Mouse (Mus musculus): ENCODE measurements around the gene Wdpcp. TPM values are rescaled to one million over a fixed set of nuclear protein-coding genes. Genes with fewer than 3 reads are reported as not detected.

Gene Wdpcp
- total RNA-seq, 2 experiments from 2014 or later = 13.9 TPM

DNA sequence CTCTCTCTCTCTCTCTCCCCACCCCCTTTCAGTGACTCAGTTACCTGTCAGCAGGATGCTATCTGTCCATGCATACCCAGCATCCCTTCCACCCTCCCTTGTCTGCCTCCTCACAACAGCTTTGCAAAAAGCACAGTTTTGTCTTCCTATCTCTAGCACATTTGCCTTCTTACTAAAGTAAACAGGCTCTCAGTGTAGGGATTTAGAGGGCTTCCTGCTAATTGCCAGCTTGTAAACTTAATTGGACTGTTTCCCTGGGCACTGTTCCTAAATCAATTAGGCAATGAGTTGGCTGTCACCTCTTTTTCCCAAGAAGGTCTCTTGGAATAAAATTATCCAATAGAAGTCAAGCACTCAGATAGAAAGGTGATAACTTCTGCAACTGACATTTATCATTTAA is 141.5 kb downstream of the Wdpcp start:
- intact Hi-C loops (cut with DNase I) = no loop called here
- DNase-seq (ENCODE audit: low spot score in 2 of 2) = peak in 1 of 2 experiments; percentile 5

DNA sequence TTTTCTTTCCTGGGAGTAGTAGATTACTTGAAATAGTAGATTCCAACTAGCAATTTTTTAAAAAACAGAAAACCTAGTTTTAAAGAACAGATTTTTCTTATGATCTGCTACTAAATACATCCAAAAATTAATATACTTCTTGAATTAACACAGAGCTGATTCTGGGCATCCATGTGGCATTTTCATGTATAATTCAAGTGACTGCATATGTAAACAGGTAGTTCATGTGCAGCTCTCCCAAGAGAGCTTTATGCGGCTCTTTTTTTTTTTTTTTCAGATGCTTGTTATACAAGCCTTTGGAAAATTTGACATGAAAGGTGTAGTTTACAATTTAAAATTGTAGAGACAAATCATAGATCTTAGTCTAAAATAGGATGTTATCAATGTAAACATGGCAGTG is 142.0 kb downstream of the Wdpcp start:
- intact Hi-C loops (cut with DNase I) = no loop called here

GRCm38 (mm10) chr11:21726329-21726728 is 154.3 kb downstream of the Wdpcp start:
- DNase-seq (ENCODE audit: low spot score in 2 of 2) = no peak
- intact Hi-C loops (cut with DNase I) = no loop called here

More for the DNA sequence above, 142.0 kb downstream of the Wdpcp start:
- no peak for DNase-seq (ENCODE audit: low spot score in 2 of 2)

DNA sequence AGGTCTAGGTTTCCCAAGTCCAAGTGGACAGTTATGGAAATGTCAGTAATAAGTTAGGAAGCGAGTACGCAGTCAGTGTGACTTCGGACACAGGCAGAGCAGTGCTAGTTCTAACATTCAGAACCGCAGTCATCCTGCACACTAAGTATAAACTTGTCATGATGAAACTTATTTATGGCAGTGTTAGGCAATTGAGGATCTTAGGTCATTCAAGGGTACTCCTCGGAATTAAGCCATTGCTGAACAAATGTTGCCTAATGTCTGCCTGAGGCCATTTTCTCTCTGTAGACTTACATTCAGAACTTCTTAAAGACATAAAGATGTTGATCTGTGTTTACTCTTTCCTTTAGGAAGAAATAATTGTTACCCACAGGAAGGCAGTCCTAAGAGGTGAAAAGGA is 157.0 kb downstream of the Wdpcp start:
- intact Hi-C loops (cut with DNase I) = no loop called here
- no peak for DNase-seq (ENCODE audit: low spot score in 2 of 2)

DNA sequence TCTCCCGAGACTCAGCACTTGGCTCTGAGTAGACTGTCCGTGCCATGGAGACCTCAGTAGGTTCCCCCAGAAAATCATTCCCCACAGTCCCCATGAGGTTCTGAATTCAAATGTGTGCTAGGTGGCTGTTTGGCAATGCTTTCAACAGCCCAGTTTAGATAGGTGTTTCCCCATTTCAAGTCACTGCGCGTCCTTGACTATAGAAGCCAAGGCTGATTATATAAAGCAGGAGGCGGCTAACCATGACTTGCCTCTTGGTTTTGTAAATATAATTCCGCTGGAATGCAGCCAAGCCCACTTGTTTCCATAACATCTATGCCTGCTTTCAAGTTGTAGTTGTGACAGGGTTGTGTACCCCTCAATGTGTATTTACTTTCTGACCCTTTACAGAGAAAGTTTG is 157.9 kb downstream of the Wdpcp start:
- no peak for DNase-seq (ENCODE audit: low spot score in 2 of 2)
- intact Hi-C loops (cut with DNase I) = no loop called here

GRCm38 (mm10) chr11:21735272-21735671 is 163.2 kb downstream of the Wdpcp start:
- DNase-seq (ENCODE audit: low spot score in 2 of 2) = no peak
- intact Hi-C loops (cut with DNase I) = no loop called here

DNA sequence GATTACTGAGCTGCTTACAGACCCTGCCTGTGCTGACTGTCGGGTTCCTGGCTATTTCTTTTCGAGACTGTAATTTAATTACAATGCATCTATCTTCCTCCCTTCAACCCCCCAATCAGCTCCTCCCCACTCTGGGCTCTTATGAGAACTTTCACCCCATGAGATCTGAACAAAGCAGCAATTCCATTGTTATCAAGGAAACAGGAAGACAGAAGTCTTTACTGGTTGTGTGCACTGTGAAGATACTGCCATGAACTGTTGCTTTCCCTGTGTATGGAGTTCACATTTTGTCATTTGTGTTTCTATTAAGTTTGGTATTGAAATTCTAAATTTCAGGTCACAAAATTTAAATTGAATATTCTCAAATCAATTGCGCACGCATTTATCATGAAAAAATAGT is 177.5 kb downstream of the Wdpcp start:
- intact Hi-C loops (cut with DNase I) = no loop called here
- no peak for DNase-seq (ENCODE audit: low spot score in 2 of 2)

GRCm38 (mm10) chr11:21763201-21763600 is 191.2 kb downstream of the Wdpcp start:
- intact Hi-C loops (cut with DNase I) = no loop called here

GRCm38 (mm10) chr11:21788831-21789230 is 216.8 kb downstream of the Wdpcp start:
- DNase-seq (ENCODE audit: low spot score in 2 of 2) = no peak
- intact Hi-C loops (cut with DNase I) = no loop called here

More at GRCm38 (mm10) chr11:21763201-21763600, 191.2 kb downstream of the Wdpcp start:
- peak; percentile 3 to 4 for DNase-seq (ENCODE audit: low spot score in 2 of 2)

GRCm38 (mm10) chr11:21824941-21825340 is 252.9 kb downstream of the Wdpcp start:
- DNase-seq (ENCODE audit: low spot score in 2 of 2) = no peak
- intact Hi-C loops (cut with DNase I) = no loop called here

DNA sequence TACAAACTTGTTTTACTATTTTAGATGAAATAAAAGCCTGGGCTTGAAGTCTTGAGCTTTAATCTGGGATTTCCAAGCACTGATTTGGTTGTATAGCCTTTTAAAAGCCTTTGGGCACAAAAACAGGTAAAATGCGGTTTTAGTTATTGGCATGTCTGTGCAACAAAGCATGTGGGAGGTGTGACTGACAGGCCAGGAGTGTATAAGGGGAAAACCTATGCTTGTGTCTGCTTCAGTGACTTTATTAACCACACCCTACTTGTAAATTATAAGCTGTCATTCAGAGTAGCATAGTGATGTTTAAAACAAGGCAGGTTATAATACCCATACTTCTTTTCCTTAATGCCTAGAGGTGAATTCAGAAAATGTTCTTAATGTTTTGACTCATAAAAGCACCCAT is 254.5 kb downstream of the Wdpcp start:
- no peak for DNase-seq (ENCODE audit: low spot score in 2 of 2)
- intact Hi-C loops (cut with DNase I) = no loop called here

DNA sequence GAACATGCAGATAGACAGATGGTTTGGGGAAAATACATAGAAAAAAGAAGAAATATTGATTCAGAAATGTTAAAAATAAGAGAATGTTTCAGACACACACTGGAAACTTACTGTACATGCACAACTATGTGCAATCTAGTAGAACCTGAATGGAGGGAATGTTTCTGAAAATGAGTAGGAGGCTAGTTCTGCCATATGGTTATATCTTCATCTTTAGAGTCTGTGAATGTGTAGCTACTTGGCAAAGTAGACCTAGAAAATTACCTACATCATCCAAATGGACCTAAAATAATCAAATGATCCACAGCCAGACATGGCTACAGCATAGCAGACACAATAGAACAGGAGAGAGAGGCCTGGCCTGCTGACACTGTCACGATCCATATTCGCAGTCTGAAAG is 275.0 kb downstream of the Wdpcp start:
- DNase-seq (ENCODE audit: low spot score in 2 of 2) = peak in 1 of 2 experiments; percentile 17
- intact Hi-C loops (cut with DNase I) = no loop called here

GRCm38 (mm10) chr11:21864000-21864399 is 292.0 kb downstream of the Wdpcp start:
- DNase-seq (ENCODE audit: low spot score in 2 of 2) = no peak
- intact Hi-C loops (cut with DNase I) = no loop called here

- intact Hi-C loops (cut with DNase I) = no loop called here
These were observed 292.5 kb downstream of the Wdpcp start for GRCm38 (mm10) chr11:21864516-21864915.

DNA sequence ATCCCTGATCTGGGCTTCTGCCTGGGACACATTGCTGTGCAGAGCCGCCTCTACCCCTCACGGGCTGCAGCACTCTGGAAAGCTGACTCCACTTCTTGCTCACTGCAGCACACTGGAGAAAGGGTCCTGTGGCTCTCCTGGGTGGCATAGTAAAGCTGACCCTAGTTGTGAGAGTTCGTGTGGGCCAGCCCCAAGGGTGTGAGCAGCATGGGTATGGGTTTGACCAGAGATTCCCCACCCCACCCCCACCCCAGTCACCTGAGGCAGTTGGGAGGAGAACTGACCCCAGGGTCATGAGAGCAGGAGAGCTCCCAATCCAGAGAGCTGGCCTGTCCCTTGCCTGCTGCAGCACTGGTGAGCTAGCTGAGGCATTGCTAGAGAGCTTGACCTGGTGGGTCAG is 296.6 kb downstream of the Wdpcp start:
- intact Hi-C loops (cut with DNase I) = no loop called here
- DNase-seq (ENCODE audit: low spot score in 2 of 2) = no peak

More at GRCm38 (mm10) chr11:21864516-21864915, 292.5 kb downstream of the Wdpcp start:
- DNase-seq (ENCODE audit: low spot score in 2 of 2) = no peak

GRCm38 (mm10) chr11:21870863-21871262 is 298.8 kb downstream of the Wdpcp start:
- DNase-seq (ENCODE audit: low spot score in 2 of 2) = no peak

GRCm38 (mm10) chr11:21871728-21872127 is 299.7 kb downstream of the Wdpcp start:
- intact Hi-C loops (cut with DNase I) = no loop called here
- no peak for DNase-seq (ENCODE audit: low spot score in 2 of 2)

More at GRCm38 (mm10) chr11:21870863-21871262, 298.8 kb downstream of the Wdpcp start:
- intact Hi-C loops (cut with DNase I) = no loop called here

DNA sequence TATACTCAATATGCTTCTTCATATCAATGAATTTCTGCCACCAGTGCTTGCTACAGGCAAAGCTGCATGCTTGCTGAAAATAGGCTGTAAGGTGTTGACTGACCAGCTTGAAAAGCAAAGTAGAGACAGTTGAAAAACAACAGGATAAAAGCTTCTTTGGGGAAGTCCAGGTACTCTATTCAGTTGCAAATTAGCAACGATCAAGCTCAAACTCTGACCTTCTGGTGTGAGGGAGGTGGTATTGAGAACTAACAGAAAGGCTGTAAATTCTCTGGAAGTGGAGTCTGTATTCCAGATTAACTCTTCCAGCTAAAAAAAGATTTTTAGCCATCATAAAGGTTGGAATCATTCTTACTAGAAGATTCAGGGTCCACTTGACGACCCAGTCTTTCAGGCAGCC is 303.0 kb downstream of the Wdpcp start:
- no peak for DNase-seq (ENCODE audit: low spot score in 2 of 2)
- intact Hi-C loops (cut with DNase I) = no loop called here

GRCm38 (mm10) chr11:21894696-21895095 is 322.7 kb downstream of the Wdpcp start:
- DNase-seq (ENCODE audit: low spot score in 2 of 2) = no peak
- intact Hi-C loops (cut with DNase I) = no loop called here

DNA sequence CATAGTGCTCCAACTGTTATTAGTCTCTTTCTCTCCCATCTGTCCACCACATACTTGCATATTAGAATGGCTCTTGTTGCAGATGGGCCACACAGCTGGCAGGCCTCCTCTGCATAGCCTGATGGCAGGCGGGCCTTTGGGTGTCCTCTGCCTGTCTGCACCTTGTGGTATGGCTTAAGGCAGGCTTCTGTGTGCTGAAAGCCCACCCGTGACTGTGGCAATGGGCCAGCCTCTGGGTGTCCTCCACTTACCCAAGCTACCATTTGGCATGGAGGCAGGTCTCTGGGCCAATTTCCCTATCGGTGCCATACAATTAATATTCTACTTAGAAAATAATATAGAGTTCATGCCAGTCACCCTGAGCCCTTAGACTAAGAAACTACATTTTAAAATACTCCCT is 350.5 kb downstream of the Wdpcp start:
- intact Hi-C loops (cut with DNase I) = no loop called here
- no peak for DNase-seq (ENCODE audit: low spot score in 2 of 2)

Measured in left cerebral cortex, postnatal 14 days (tissue).